ENCODE assay signal across 8 mouse cellular contexts in genomic region chr13:113617891-113618823, GRCm38 (mm10). TPM values are rescaled to one million over a fixed set of nuclear protein-coding genes. Genes with fewer than 3 reads are reported as not detected.
DNase-seq lines count a peak whose midpoint lies in the region; ATAC-seq and TF ChIP-seq lines count a peak whose summit lies in the region.

TSS of gene Snx18 (minus strand) at chr13:113618564.

- H3K27ac ChIP-seq in heart, embryonic 13.5 days (replicated peaks), result peak within 1 kb of the TSS; percentile 93
- peak within 1 kb of the TSS; percentile 62 for H3K27ac ChIP-seq in liver, embryonic 11.5 days (ENCODE audit: low read depth, low read length)

- H3K36me3 ChIP-seq in heart, embryonic 13.5 days, result peaks cover 5% of the 10 kb centered on the region; the same call in 1 of the 2 replicates
- H3K36me3 ChIP-seq in liver, embryonic 11.5 days (ENCODE audit: control insufficient read depth, insufficient read depth, low read length), result no peaks in the 10 kb centered on the region
- no peaks in the 10 kb centered on the region for H3K36me3 ChIP-seq in myocyte (ENCODE audit: control insufficient read depth, insufficient read depth)

- under 1% methylated on average over 110 of the region's 119 CpGs for WGBS in heart, embryonic 13.5 days
- WGBS in liver, embryonic 11.5 days, result under 1% methylated on average over 114 of the region's 119 CpGs

- TF ChIP-seq POLR2A in myocyte (IDR thresholded peaks at IDR 0.05; ENCODE audit: insufficient read length, low read depth), result peak; percentile 99

- no peaks in the 10 kb centered on the region for H3K27me3 ChIP-seq in heart, embryonic 13.5 days (replicated peaks)
- no peaks in the 10 kb centered on the region for H3K27me3 ChIP-seq in liver, embryonic 11.5 days (replicated peaks; ENCODE audit: control insufficient read depth, insufficient read depth, low read length)
- H3K27me3 ChIP-seq in myocyte (ENCODE audit: control insufficient read depth, insufficient read depth, insufficient read length), result no peaks in the 10 kb centered on the region

- peak within 1 kb of the TSS; percentile 97 for H3K9ac ChIP-seq in heart, embryonic 13.5 days
- H3K9ac ChIP-seq in liver, embryonic 11.5 days (ENCODE audit: low read depth, low read length), result peak within 1 kb of the TSS; percentile 87

- peak within 1 kb of the TSS; percentile 94 for H3ac ChIP-seq in myocyte (ENCODE audit: control insufficient read depth, insufficient read length)

- peak within 1 kb of the TSS; percentile 93 for H3K4me3 ChIP-seq in heart, embryonic 13.5 days
- H3K4me3 ChIP-seq in liver, embryonic 11.5 days (ENCODE audit: low read depth, low read length), result peak within 1 kb of the TSS; percentile 78
- H3K4me3 ChIP-seq in myocyte, result peak within 1 kb of the TSS; percentile 96

- peaks cover 46% of the 10 kb centered on the region for H3K79me2 ChIP-seq in myocyte (ENCODE audit: control insufficient read depth, insufficient read depth)

- H3K4me1 ChIP-seq in heart, embryonic 13.5 days, result peaks cover 49% of the 10 kb centered on the region
- H3K4me1 ChIP-seq in liver, embryonic 11.5 days (replicated peaks; ENCODE audit: control insufficient read depth, insufficient read depth, low read length), result peaks cover 30% of the 10 kb centered on the region

- peak; percentile 74 for ATAC-seq in CD4-positive, CD25-positive, alpha-beta regulatory T cell, adult 4 months
- peak; percentile 78 for ATAC-seq in heart, embryonic 13.5 days (ENCODE audit: extremely low read depth, insufficient number of reproducible peaks, low FRiP score, low TSS enrichment)
- peak; percentile 91 for ATAC-seq in liver, embryonic 11.5 days (replicated peaks; ENCODE audit: low FRiP score)

- H3K9me3 ChIP-seq in heart, embryonic 13.5 days, result no peaks in the 10 kb centered on the region
- H3K9me3 ChIP-seq in liver, embryonic 11.5 days (ENCODE audit: control insufficient read depth, low read length), result no peaks in the 10 kb centered on the region

- DNase-seq in c-Kit-negative CD71-positive TER-119-positive erythroid progenitor cells, embryonic 14.5 days (ENCODE audit: low read depth, low spot score), result peak; percentile 56
- DNase-seq in fibroblast of lung, adult 2 months (ENCODE audit: low read depth), result peak; percentile 77
- peak; percentile 97 for DNase-seq in kidney, postnatal 10 days
- DNase-seq in liver, embryonic 11.5 days (ENCODE audit: low spot score), result peak; percentile 91
- DNase-seq in spleen, postnatal 4 days (ENCODE audit: low spot score in 2 of 2), result peak; percentile 86 to 92

- peak within 1 kb of the TSS; percentile 95 for H3K4me2 ChIP-seq in heart, embryonic 13.5 days
- H3K4me2 ChIP-seq in liver, embryonic 11.5 days, result peak within 1 kb of the TSS; percentile 89
- peak within 1 kb of the TSS; percentile 74 for H3K4me2 ChIP-seq in myocyte (ENCODE audit: low read depth)

TF ChIP-seq in myocyte, 11 proteins besides CTCF, POLR2A, EP300 and RAD21:
- TF ChIP-seq MAX (IDR thresholded peaks at IDR 0.05; ENCODE audit: low read depth) (no peak), SRF (IDR thresholded peaks at IDR 0.05; ENCODE audit: control insufficient read depth, insufficient read length, low read depth) (peak; percentile 93), TCF12 (IDR thresholded peaks at IDR 0.05; ENCODE audit: insufficient read depth, poor library complexity, severe bottlenecking) (no peak), E2F4 (IDR thresholded peaks at IDR 0.05; ENCODE audit: insufficient read depth) (peak; percentile 35), TCF3 (IDR thresholded peaks at IDR 0.05; ENCODE audit: insufficient read length, low read depth) (no peak), REST (IDR thresholded peaks at IDR 0.05; ENCODE audit: insufficient read depth, insufficient read length) (peak; percentile 59), MYOD1 (IDR thresholded peaks at IDR 0.05; ENCODE audit: control insufficient read depth in 1 of 3, insufficient read length in 2 of 3, low read depth in 2 of 3) (peak in 1 of 3 experiments; percentile 48), POLR2AphosphoS2 (IDR thresholded peaks at IDR 0.05; ENCODE audit: insufficient read length, low read depth) (peak; percentile 95), MYOG (IDR thresholded peaks at IDR 0.05; ENCODE audit: control insufficient read depth in 1 of 3, insufficient read depth in 1 of 3, insufficient read length in 2 of 3, low read depth in 2 of 3) (peak in 2 of 3 experiments; percentile 27 to 67), USF1 (IDR thresholded peaks at IDR 0.05; ENCODE audit: low read depth) (peak; percentile 88), CEBPB (IDR thresholded peaks at IDR 0.05; ENCODE audit: insufficient read depth, poor library complexity, severe bottlenecking) (no peak)

RNA-seq across cellular contexts. Expression of gene Snx18, which starts in this region (rescaled TPM):
- 10 to 100 TPM in 1 of 2 experiments, 1 to 10 TPM in 1; 6.0 to 11.5 TPM for polyA plus RNA-seq in CD4-positive, CD25-positive, alpha-beta regulatory T cell, adult 4 months (2017; shearing (Covaris generic))
- polyA plus RNA-seq in heart, embryonic 13.5 days (2015; fragmentation: Nextera tagmentation; extraction: Ambion mirVana), result 13.8 and 14.4 TPM in 2 replicates
- polyA plus RNA-seq in liver, embryonic 11.5 days (2014; fragmentation: Nextera tagmentation; extraction: Ambion mirVana), result 14.9 and 16.0 TPM in 2 replicates
- 19.9 TPM for polyA plus RNA-seq in myocyte (2012; fragmentation: generic; extraction: Trizol)

Comparison
In these comparisons a context has a peak if more than half of its experiments do, and no peak if none do; other contexts are left out.
1. Peak in every context shown above with its lines: DNase-seq, ATAC-seq, H3K4me3 ChIP-seq and H3K27ac ChIP-seq.